Mouse (Mus musculus): ENCODE measurements around the gene Ssh2. TPM values are rescaled to one million over a fixed set of nuclear protein-coding genes. Genes with fewer than 3 reads are reported as not detected.

The Ssh2 gene
- polyA plus RNA-seq, 1 experiment from 2014 or later = 13.8 TPM

GRCm38 (mm10) chr11:77440081-77440480 is 224.0 kb downstream of the Ssh2 start:
- Histone ChIP-seq H3K36me3 (ENCODE audit: control insufficient read depth, insufficient read depth, low read length) (peaks cover 14% of the 10 kb centered on the region; the same call in 1 of the 2 replicates), H3K9me3 (ENCODE audit: control insufficient read depth, low read length) (no peaks in the 10 kb centered on the region), H3K4me2 (ENCODE audit: low read length) (no peak overlapping the region), H3K4me3 (ENCODE audit: low read length) (no peak overlapping the region), H3K27me3 (replicated peaks; ENCODE audit: control insufficient read depth, insufficient read depth, low read length) (no peaks in the 10 kb centered on the region), H3K27ac (ENCODE audit: low read depth, low read length) (no peak overlapping the region), H3K4me1 (ENCODE audit: control insufficient read depth, insufficient read depth, low read depth, low read length) (no peaks in the 10 kb centered on the region), H3K9ac (ENCODE audit: low read depth, low read length) (no peak overlapping the region)
- 86% methylated on average over 9 of the region's 9 CpGs for WGBS
- ATAC-seq = no peak

- WGBS = 88% methylated on average over 8 of the region's 8 CpGs
- peaks cover 14% of the 10 kb centered on the region; the same call in 1 of the 2 replicates for H3K36me3 ChIP-seq (ENCODE audit: control insufficient read depth, insufficient read depth, low read length)
Observed at GRCm38 (mm10) chr11:77441020-77441419, 224.9 kb downstream of the Ssh2 start.

DNA sequence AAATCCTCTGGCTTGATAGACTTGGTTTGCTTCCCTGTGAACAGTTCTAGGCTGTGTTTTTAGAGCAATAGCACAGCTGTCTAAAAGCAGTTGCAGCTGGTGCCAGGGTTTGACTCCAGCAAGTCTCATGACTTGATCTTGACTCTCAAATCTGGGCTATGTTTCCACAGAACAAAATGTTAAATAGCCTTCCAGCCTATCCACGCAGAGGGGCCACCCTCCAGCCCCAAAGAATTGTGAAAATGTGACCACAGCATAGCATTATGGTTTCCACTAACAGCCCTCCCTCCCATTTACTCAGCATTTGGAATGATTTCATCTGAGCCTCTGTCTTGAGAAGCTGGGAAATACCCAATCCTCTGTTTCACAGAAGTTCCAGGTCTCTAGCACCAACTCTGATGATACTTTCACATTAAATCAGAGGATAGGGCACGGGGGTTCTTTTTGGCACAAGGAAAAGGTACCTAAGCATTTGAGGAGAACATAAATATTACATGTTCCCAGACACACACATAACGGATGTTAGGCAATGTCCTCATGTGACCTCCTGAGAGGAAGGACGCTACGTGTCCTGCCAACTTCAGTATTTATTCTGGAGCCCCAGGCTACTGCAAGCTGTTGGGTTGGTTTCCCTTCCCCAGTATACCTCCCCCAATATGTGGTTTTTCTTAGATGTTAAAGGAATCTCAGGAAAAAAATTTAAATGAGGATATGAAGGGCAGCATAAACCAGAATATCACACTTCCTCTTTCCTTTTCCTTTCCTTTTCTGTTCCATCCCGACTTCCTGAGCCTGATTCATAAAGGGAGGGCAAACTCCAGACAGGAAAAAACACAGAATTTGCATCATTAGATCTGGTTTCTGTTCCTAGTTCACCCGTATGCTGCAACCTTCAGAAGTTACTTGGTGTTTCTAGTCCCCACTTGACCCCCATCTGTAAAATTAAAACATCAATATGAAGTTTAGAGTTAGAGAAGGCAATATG is 226.4 kb downstream of the Ssh2 start:
- Histone ChIP-seq H3K4me1 (ENCODE audit: control insufficient read depth, insufficient read depth, low read depth, low read length) (no peaks in the 10 kb centered on the region), H3K9ac (ENCODE audit: low read depth, low read length) (no peak overlapping the region), H3K4me2 (ENCODE audit: low read length) (no peak overlapping the region), H3K27ac (ENCODE audit: low read depth, low read length) (no peak overlapping the region), H3K9me3 (ENCODE audit: control insufficient read depth, low read length) (no peaks in the 10 kb centered on the region), H3K4me3 (ENCODE audit: low read length) (no peak overlapping the region), H3K36me3 (ENCODE audit: control insufficient read depth, insufficient read depth, low read length) (peaks cover 14% of the 10 kb centered on the region; the same call in 1 of the 2 replicates), H3K27me3 (replicated peaks; ENCODE audit: control insufficient read depth, insufficient read depth, low read length) (no peaks in the 10 kb centered on the region)
- WGBS = 76% methylated on average over 7 of the region's 7 CpGs
- ATAC-seq = no peak

More at GRCm38 (mm10) chr11:77441020-77441419, 224.9 kb downstream of the Ssh2 start:
- no peak for ATAC-seq
- Histone ChIP-seq H3K4me3 (ENCODE audit: low read length) (no peak overlapping the region), H3K9ac (ENCODE audit: low read depth, low read length) (no peak overlapping the region), H3K27me3 (replicated peaks; ENCODE audit: control insufficient read depth, insufficient read depth, low read length) (no peaks in the 10 kb centered on the region), H3K9me3 (ENCODE audit: control insufficient read depth, low read length) (no peaks in the 10 kb centered on the region), H3K4me2 (ENCODE audit: low read length) (no peak overlapping the region), H3K4me1 (ENCODE audit: control insufficient read depth, insufficient read depth, low read depth, low read length) (no peaks in the 10 kb centered on the region), H3K27ac (ENCODE audit: low read depth, low read length) (no peak overlapping the region)

GRCm38 (mm10) chr11:77444939-77445338 is 228.9 kb downstream of the Ssh2 start:
- Histone ChIP-seq H3K9me3 (ENCODE audit: control insufficient read depth, low read length) (no peaks in the 10 kb centered on the region), H3K4me1 (ENCODE audit: control insufficient read depth, insufficient read depth, low read depth, low read length) (no peaks in the 10 kb centered on the region), H3K4me2 (ENCODE audit: low read length) (no peak overlapping the region), H3K27ac (ENCODE audit: low read depth, low read length) (no peak overlapping the region), H3K36me3 (ENCODE audit: control insufficient read depth, insufficient read depth, low read length) (peaks cover 12% of the 10 kb centered on the region), H3K9ac (ENCODE audit: low read depth, low read length) (no peak overlapping the region), H3K4me3 (ENCODE audit: low read length) (no peak overlapping the region), H3K27me3 (replicated peaks; ENCODE audit: control insufficient read depth, insufficient read depth, low read length) (no peaks in the 10 kb centered on the region)
- no peak for ATAC-seq
- 72% methylated on average over 2 of the region's 2 CpGs for WGBS

GRCm38 (mm10) chr11:77446628-77447041 is 230.5 kb downstream of the Ssh2 start:
- Histone ChIP-seq H3K4me2 (ENCODE audit: low read length) (no peak overlapping the region), H3K9me3 (ENCODE audit: control insufficient read depth, low read length) (no peaks in the 10 kb centered on the region), H3K36me3 (ENCODE audit: control insufficient read depth, insufficient read depth, low read length) (peaks cover 8% of the 10 kb centered on the region), H3K27ac (ENCODE audit: low read depth, low read length) (no peak overlapping the region), H3K9ac (ENCODE audit: low read depth, low read length) (no peak overlapping the region), H3K4me1 (ENCODE audit: control insufficient read depth, insufficient read depth, low read depth, low read length) (no peaks in the 10 kb centered on the region), H3K27me3 (replicated peaks; ENCODE audit: control insufficient read depth, insufficient read depth, low read length) (no peaks in the 10 kb centered on the region), H3K4me3 (ENCODE audit: low read length) (no peak overlapping the region)
- no peak; the same call in 1 of the 2 replicates for ATAC-seq
- 63% methylated on average over 6 of the region's 6 CpGs for WGBS

DNA sequence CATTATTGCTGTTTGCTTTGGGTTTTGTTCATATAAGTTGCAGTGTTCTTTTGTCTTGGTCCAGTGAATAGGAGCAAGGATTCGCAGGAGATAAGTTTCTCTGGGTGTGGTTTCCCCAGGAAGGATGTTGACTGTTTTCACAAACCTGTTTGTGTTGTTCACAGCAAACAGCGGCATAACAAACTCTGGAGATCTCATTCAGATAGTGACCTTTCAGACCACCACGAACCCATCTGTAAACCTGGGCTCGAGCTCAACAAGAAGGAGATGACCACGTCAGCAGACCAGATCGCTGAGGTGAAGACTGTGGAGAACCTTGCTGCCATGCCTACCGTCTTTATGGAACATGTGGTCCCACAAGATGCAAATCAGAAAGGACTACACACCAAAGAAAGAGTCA is 233.1 kb downstream of the Ssh2 start:
- Histone ChIP-seq H3K27me3 (replicated peaks; ENCODE audit: control insufficient read depth, insufficient read depth, low read length) (no peaks in the 10 kb centered on the region), H3K4me2 (ENCODE audit: low read length) (no peak overlapping the region), H3K9ac (ENCODE audit: low read depth, low read length) (no peak overlapping the region), H3K4me3 (ENCODE audit: low read length) (no peak overlapping the region), H3K27ac (ENCODE audit: low read depth, low read length) (no peak overlapping the region), H3K9me3 (ENCODE audit: control insufficient read depth, low read length) (no peaks in the 10 kb centered on the region), H3K36me3 (ENCODE audit: control insufficient read depth, insufficient read depth, low read length) (peaks cover 8% of the 10 kb centered on the region), H3K4me1 (ENCODE audit: control insufficient read depth, insufficient read depth, low read depth, low read length) (no peaks in the 10 kb centered on the region)
- no peak for ATAC-seq
- 86% methylated on average over 7 of the region's 7 CpGs for WGBS

GRCm38 (mm10) chr11:77451670-77452069 is 235.6 kb downstream of the Ssh2 start:
- Histone ChIP-seq H3K27me3 (replicated peaks; ENCODE audit: control insufficient read depth, insufficient read depth, low read length) (no peaks in the 10 kb centered on the region), H3K27ac (ENCODE audit: low read depth, low read length) (no peak overlapping the region), H3K4me3 (ENCODE audit: low read length) (no peak overlapping the region), H3K36me3 (ENCODE audit: control insufficient read depth, insufficient read depth, low read length) (peaks cover 16% of the 10 kb centered on the region), H3K4me2 (ENCODE audit: low read length) (no peak overlapping the region), H3K4me1 (ENCODE audit: control insufficient read depth, insufficient read depth, low read depth, low read length) (no peaks in the 10 kb centered on the region), H3K9ac (ENCODE audit: low read depth, low read length) (no peak overlapping the region), H3K9me3 (ENCODE audit: control insufficient read depth, low read length) (no peaks in the 10 kb centered on the region)
- no peak for ATAC-seq
- 94% methylated on average over 2 of the region's 2 CpGs for WGBS

- H3K36me3 ChIP-seq (ENCODE audit: control insufficient read depth, insufficient read depth, low read length) = peaks cover 16% of the 10 kb centered on the region
- ATAC-seq = no peak
- no peak overlapping the region for H3K9ac ChIP-seq (ENCODE audit: low read depth, low read length)
- WGBS = 86% methylated on average over 2 of the region's 2 CpGs
- H3K4me3 ChIP-seq (ENCODE audit: low read length) = no peak overlapping the region
- no peak overlapping the region for H3K4me2 ChIP-seq (ENCODE audit: low read length)
- no peaks in the 10 kb centered on the region for H3K27me3 ChIP-seq (replicated peaks; ENCODE audit: control insufficient read depth, insufficient read depth, low read length)
- no peaks in the 10 kb centered on the region for H3K9me3 ChIP-seq (ENCODE audit: control insufficient read depth, low read length)
- no peak overlapping the region for H3K27ac ChIP-seq (ENCODE audit: low read depth, low read length)
- no peaks in the 10 kb centered on the region for H3K4me1 ChIP-seq (ENCODE audit: control insufficient read depth, insufficient read depth, low read depth, low read length)
Observed at GRCm38 (mm10) chr11:77453388-77453787, 237.3 kb downstream of the Ssh2 start.

GRCm38 (mm10) chr11:77455770-77456510 is 239.9 kb downstream of the Ssh2 start:
- H3K9ac ChIP-seq (ENCODE audit: low read depth, low read length) = no peak overlapping the region
- no peak overlapping the region for H3K4me3 ChIP-seq (ENCODE audit: low read length)
- peaks cover 11% of the 10 kb centered on the region for H3K36me3 ChIP-seq (ENCODE audit: control insufficient read depth, insufficient read depth, low read length)
- H3K4me2 ChIP-seq (ENCODE audit: low read length) = no peak overlapping the region
- H3K9me3 ChIP-seq (ENCODE audit: control insufficient read depth, low read length) = no peaks in the 10 kb centered on the region
- WGBS = 84% methylated on average over 9 of the region's 9 CpGs
- peaks cover 3% of the 10 kb centered on the region for H3K27me3 ChIP-seq (replicated peaks; ENCODE audit: control insufficient read depth, insufficient read depth, low read length)
- no peak for ATAC-seq
- no peak overlapping the region for H3K27ac ChIP-seq (ENCODE audit: low read depth, low read length)
- H3K4me1 ChIP-seq (ENCODE audit: control insufficient read depth, insufficient read depth, low read depth, low read length) = no peaks in the 10 kb centered on the region
